Mouse (Mus musculus) lung, postnatal 0 days (tissue): ENCODE results near the gene Vps39. TPM values are rescaled to one million over a fixed set of nuclear protein-coding genes. Genes with fewer than 3 reads are reported as not detected.

Source experiments
- ATAC-seq: fragments of 200-750 bp; cut with Nextera tagmentation; 2 replicates; pipeline ENCODE4 v1.8.0; 2017; ENCODE audit warnings: moderate library complexity
- DNase-seq: peaks from one replicate; pipeline ENCODE4 v3.0.0-alpha.2; 2016; ENCODE audit warnings: low spot score
- H3K27ac ChIP-seq: fragments of 300-500 bp; sonication (generic); 2 replicates; pipeline ENCODE4 v1.5.1; 2014; ENCODE audit warnings: antibody characterized with exemption, mild to moderate bottlenecking, low read length, mixed read lengths
- H3K27me3 ChIP-seq: fragments of 300-500 bp; sonication (generic); replicated peaks from 2 replicates; pipeline ENCODE4 v1.6.1; 2014; ENCODE audit warnings: low read length, mixed read lengths; ENCODE audit not compliant: insufficient read depth
- H3K36me3 ChIP-seq: fragments of 300-500 bp; sonication (generic); 2 replicates; pipeline ENCODE4 v1.6.1; 2014; ENCODE audit warnings: low read length, mixed read lengths; ENCODE audit not compliant: insufficient read depth
- H3K4me1 ChIP-seq: fragments of 300-500 bp; sonication (generic); 2 replicates; pipeline ENCODE4 v1.6.1; 2014; ENCODE audit warnings: antibody characterized with exemption, low read depth, low read length, mixed read lengths; ENCODE audit not compliant: insufficient read depth
- H3K4me2 ChIP-seq: fragments of 300-500 bp; sonication (generic); replicated peaks from 2 replicates; pipeline ENCODE4 v1.6.1; 2014; ENCODE audit warnings: low read depth, mild to moderate bottlenecking, low read length, moderate library complexity, mixed read lengths
- H3K4me3 ChIP-seq: fragments of 300-500 bp; sonication (generic); 2 replicates; pipeline ENCODE4 v1.5.1; 2014; ENCODE audit warnings: low read depth, low read length
- H3K9ac ChIP-seq: fragments of 300-500 bp; sonication (generic); replicated peaks from 2 replicates; pipeline ENCODE4 v1.6.1; 2014; ENCODE audit warnings: low read depth, mild to moderate bottlenecking
- H3K9me3 ChIP-seq: fragments of 300-500 bp; sonication (generic); 2 replicates; pipeline ENCODE4 v1.6.1; 2016; ENCODE audit warnings: low read length, mixed read lengths
- CTCF ChIP-seq: IDR thresholded peaks from 2 replicates; pipeline ENCODE4 v1.5.1; 2016; ENCODE audit warnings: antibody characterized with exemption, mild to moderate bottlenecking
- EP300 ChIP-seq: IDR thresholded peaks from 2 replicates; pipeline ENCODE4 v1.6.1; 2016; ENCODE audit warnings: antibody characterized with exemption, mild to moderate bottlenecking, control low read depth
- WGBS: fragments of 180-500 bp; shearing (Covaris S2); extraction: QIAGEN DNeasy Blood & Tissue Kit; methylation state at CpG from one replicate; pipeline ENCODE4 v1.1.7; 2014; 5-methylcytosine and 5-hydroxymethylcytosine counted together
- polyA plus RNA-seq: library from polyadenylated mRNA; unstranded; fragments of >200 nt; fragmentation: Nextera tagmentation; extraction: Ambion mirVana; gene quantifications from 2 replicates; pipeline ENCODE4 v1.2.1, GENCODE M21; 2015

Vps39 gene
- polyA plus RNA-seq, 1 experiment from 2014 or later = 15.2 TPM

DNA sequence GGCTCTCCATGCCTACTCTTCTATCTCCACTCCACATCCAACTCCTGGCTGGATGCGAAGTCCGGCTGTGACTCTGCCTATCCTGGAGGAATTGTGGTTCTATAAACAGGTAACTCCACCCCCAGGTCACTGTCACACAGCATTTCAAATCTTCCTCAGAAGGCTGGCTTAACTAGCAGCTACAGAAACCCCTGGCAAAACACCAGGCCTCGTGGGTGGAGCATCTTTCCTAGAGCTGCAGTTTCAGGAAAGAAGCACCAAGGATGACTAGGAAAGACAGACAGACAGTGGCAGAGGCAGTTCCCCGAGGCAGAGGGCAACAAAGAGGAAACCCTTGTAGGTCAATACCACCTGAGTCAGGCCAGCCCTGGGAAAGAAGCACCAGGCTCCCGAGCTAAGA is 63.9 kb downstream of the Vps39 start, which contains the start of gene Pla2g4d:
Gene Pla2g4d (minus strand): TSS at position 203 of the 400 bp plus-strand sequence.
- Histone ChIP-seq H3K9ac (no peak within 1 kb of the TSS), H3K4me3 (no peak within 1 kb of the TSS), H3K9me3 (no peaks in the 10 kb centered on the region), H3K27ac (no peak within 1 kb of the TSS), H3K27me3 (no peaks in the 10 kb centered on the region), H3K4me1 (no peaks in the 10 kb centered on the region), H3K36me3 (no peaks in the 10 kb centered on the region), H3K4me2 (no peak within 1 kb of the TSS)
- ATAC-seq = no peak
- TF ChIP-seq EP300 = no peak
- no peak for TF ChIP-seq CTCF
- WGBS = 63% methylated on average over 5 of the region's 5 CpGs
- DNase-seq = no peak

DNA sequence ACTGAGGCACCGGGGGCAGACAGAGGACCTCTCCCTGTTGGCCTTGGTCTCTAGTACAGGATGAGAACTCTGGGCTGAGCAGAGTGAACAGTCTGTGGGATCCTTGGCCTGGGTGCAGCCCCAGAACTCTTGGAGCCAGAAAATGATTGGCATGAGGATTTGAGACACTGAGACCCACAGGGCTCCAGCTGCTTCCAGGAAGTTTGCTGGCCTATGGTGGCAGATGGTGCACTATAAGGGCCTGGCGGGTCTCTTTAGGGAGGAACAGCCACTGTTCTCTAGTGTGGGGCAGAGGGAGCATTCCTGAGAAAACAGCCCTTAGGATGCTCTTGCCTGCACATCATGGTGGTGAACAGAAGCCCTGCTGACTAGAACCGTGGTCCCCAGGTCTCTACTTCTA is 64.5 kb downstream of the Vps39 start:
- Histone ChIP-seq H3K9ac (no peak overlapping the region), H3K36me3 (no peaks in the 10 kb centered on the region), H3K4me1 (no peaks in the 10 kb centered on the region), H3K27ac (no peak overlapping the region), H3K9me3 (no peaks in the 10 kb centered on the region), H3K4me2 (no peak overlapping the region), H3K27me3 (no peaks in the 10 kb centered on the region), H3K4me3 (no peak overlapping the region)
- DNase-seq (no peak), ATAC-seq (no peak)
- TF ChIP-seq CTCF (no peak), EP300 (no peak)
- WGBS = 75% methylated on average over 3 of the region's 3 CpGs

DNA sequence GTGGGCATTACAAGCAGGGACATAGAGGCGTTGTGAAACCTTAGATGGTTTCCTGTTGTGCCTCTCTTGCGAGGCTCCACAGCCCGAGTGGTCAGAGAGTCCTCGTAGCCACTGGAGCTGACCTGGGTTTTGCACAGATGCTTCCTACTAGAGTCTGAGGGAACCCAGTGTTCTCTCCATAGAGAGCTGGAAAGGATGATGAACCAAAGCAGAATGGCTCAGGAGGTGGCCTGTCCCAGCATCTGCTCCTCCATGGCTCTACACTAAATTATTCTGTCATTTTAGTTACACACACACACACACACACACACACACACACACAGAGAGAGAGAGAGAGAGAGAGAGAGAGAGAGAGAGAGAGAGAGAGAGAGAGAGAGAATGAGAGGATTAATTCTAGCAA is 67.3 kb downstream of the Vps39 start:
- 49% methylated on average over 4 of the region's 4 CpGs for WGBS
- H3K27ac ChIP-seq = no peak overlapping the region
- DNase-seq (no peak), ATAC-seq (no peak)
- H3K36me3 ChIP-seq = no peaks in the 10 kb centered on the region
- TF ChIP-seq EP300 = no peak
- TF ChIP-seq CTCF = no peak
- no peaks in the 10 kb centered on the region for H3K27me3 ChIP-seq
- H3K9ac ChIP-seq = no peak overlapping the region
- no peak overlapping the region for H3K4me3 ChIP-seq
- H3K4me2 ChIP-seq = no peak overlapping the region
- H3K4me1 ChIP-seq = no peaks in the 10 kb centered on the region
- H3K9me3 ChIP-seq = no peaks in the 10 kb centered on the region

- no peak overlapping the region for H3K4me3 ChIP-seq
- H3K36me3 ChIP-seq = no peaks in the 10 kb centered on the region
- no peaks in the 10 kb centered on the region for H3K4me1 ChIP-seq
- ATAC-seq (no peak), DNase-seq (no peak)
- H3K4me2 ChIP-seq = no peak overlapping the region
- H3K27me3 ChIP-seq = no peaks in the 10 kb centered on the region
- H3K27ac ChIP-seq = no peak overlapping the region
- TF ChIP-seq EP300 (no peak), CTCF (no peak)
- no peaks in the 10 kb centered on the region for H3K9me3 ChIP-seq
- H3K9ac ChIP-seq = no peak overlapping the region
Measured at GRCm38 (mm10) chr2:120284705-120285104, 68.2 kb downstream of the Vps39 start.

DNA sequence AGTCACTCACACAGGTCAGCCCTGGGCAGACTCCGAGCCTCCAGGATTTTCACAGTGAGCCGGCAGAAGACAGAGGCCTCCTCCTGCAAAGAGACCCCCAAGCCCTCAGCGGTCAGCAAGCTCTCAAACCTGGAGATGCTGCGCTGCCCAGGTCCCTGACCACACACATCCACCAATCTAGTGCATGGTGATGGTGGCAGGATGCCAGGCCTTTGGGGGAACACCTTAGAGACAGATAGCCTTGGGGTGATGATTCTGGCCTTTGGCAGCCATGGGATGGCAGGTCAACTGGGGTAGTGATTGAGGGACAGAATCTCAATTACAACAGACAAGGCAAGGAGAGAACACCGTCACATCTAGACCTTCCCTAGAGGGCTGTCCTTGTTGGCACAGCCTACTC is 68.8 kb downstream of the Vps39 start:
- no peak overlapping the region for H3K9ac ChIP-seq
- no peak overlapping the region for H3K4me2 ChIP-seq
- H3K27me3 ChIP-seq = no peaks in the 10 kb centered on the region
- no peak for TF ChIP-seq EP300
- no peak for TF ChIP-seq CTCF
- DNase-seq = no peak
- no peak for ATAC-seq
- H3K27ac ChIP-seq = no peak overlapping the region
- H3K4me3 ChIP-seq = no peak overlapping the region
- no peaks in the 10 kb centered on the region for H3K36me3 ChIP-seq
- 80% methylated on average over 5 of the region's 5 CpGs for WGBS
- no peaks in the 10 kb centered on the region for H3K4me1 ChIP-seq
- no peaks in the 10 kb centered on the region for H3K9me3 ChIP-seq

GRCm38 (mm10) chr2:120283550-120283949 is 69.4 kb downstream of the Vps39 start:
- H3K4me3 ChIP-seq = no peak overlapping the region
- H3K36me3 ChIP-seq = no peaks in the 10 kb centered on the region
- no peak overlapping the region for H3K27ac ChIP-seq
- 25% methylated on average over 6 of the region's 6 CpGs for WGBS
- DNase-seq (peak; percentile 19), ATAC-seq (peak; percentile 62)
- H3K9me3 ChIP-seq = no peaks in the 10 kb centered on the region
- H3K4me2 ChIP-seq = no peak overlapping the region
- no peak overlapping the region for H3K9ac ChIP-seq
- no peaks in the 10 kb centered on the region for H3K27me3 ChIP-seq
- TF ChIP-seq CTCF (no peak), EP300 (no peak)
- no peaks in the 10 kb centered on the region for H3K4me1 ChIP-seq

- Histone ChIP-seq H3K4me3 (no peak overlapping the region), H3K36me3 (no peaks in the 10 kb centered on the region), H3K9ac (no peak overlapping the region), H3K9me3 (no peaks in the 10 kb centered on the region), H3K27me3 (no peaks in the 10 kb centered on the region), H3K27ac (no peak overlapping the region), H3K4me1 (no peaks in the 10 kb centered on the region), H3K4me2 (no peak overlapping the region)
- ATAC-seq = no peak
- 45% methylated on average over 3 of the region's 3 CpGs for WGBS
- TF ChIP-seq CTCF = peak; percentile 46
- no peak for TF ChIP-seq EP300
- DNase-seq = no peak
Measured at GRCm38 (mm10) chr2:120281221-120281620, 71.7 kb downstream of the Vps39 start.
